Mouse (Mus musculus): ENCODE measurements around the gene Tmf1. TPM values are rescaled to one million over a fixed set of nuclear protein-coding genes. Genes with fewer than 3 reads are reported as not detected.

The Tmf1 gene
- polyA plus RNA-seq, 1 experiment from 2014 or later = 30.5 TPM

DNA sequence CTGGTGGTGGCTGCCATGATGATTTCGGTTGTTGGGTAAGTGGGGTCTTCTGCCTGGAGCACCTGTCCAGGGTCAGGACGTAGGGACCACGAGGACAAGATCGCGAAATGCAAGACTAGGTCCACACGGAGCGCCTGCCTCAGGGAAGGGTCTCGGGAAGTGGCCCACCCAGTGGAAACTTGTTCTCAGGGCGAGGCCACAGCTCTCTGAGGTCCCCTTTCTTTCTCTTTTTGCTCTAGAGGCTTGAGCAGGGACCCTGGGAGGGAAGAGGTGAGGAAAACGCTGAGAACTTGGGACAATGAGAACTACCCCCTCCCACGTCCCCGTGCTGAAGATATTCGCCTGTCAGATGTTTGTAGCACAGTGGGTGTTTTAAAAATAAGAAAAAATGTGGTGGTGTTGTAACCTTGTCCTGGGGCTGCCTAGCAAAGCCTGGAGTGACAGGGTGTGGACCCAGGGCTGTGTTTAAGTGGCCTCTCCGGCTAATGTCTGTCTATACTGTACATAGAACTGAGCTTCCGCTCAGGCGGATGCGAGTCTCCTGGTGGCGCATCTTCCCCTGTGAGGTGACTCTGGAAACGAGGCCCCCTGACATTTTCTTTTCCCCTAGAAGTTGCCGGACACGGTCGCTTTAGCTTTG lies 32.2 kb upstream of the Tmf1 start:
- Histone ChIP-seq H3K36me3 (replicated peaks) (no peaks in the 10 kb centered on the region; the same call in 1 of the 2 replicates), H3K27me3 (no peaks in the 10 kb centered on the region), H3K27ac (0 out of 2 replicates have a peak overlapping the region, but pooled peaks have one; percentile 0), H3K9ac (peak overlapping the region; percentile 64), H3K4me3 (replicated peaks) (peak overlapping the region; percentile 64), H3K4me1 (peaks cover 12% of the 10 kb centered on the region), H3K9me3 (0 out of 2 replicates have a peak, but pooled peaks cover 8% of the 10 kb centered on the region), H3K4me2 (peak overlapping the region; percentile 84)
- WGBS = 3% methylated on average over 22 of the region's 22 CpGs
- peak; percentile 69 for ATAC-seq (ENCODE audit: low FRiP score)

DNA sequence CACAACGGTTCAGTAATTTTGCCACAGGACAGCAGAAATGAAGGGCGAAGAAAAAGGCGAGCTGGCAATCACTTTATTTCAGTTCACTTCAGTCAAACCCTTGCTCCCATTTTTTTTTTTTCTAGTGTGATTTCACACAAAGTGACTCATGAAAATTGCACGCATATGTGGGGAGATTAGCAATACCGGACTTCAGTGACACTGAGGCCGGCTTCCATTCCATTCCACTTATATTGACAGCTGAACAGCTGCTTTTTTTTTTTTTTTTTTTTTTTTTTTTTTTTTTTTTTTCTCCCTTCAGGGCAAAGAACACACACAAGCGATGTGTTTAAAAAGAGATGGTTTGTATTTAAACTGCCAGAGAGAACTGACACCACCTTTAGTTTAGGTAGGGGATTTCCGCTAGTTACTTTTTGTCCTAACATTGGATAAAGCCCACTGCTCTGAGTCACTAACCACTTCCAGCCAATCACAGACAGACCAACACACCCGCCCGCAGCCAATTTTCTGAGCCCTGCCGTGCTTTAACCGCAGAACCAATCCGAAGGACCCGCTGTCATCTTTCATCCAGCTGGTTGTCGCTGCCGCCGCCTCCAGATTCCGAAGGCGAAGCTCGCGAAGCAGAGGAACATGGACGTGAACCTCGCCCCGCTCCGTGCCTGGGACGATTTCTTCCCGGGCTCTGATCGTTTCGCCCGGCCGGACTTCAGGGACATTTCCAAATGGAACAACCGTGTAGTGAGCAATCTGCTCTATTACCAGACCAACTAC lies 31.5 kb upstream of the Tmf1 start, which contains the start of gene Arl6ip5:
Arl6ip5 (plus strand) TSS at position 499 of the 771 bp plus-strand sequence.
- 8% methylated on average over 32 of the region's 32 CpGs for WGBS
- Histone ChIP-seq H3K36me3 (replicated peaks) (no peaks in the 10 kb centered on the region; the same call in 1 of the 2 replicates), H3K4me2 (peak within 1 kb of the TSS; percentile 84), H3K9me3 (0 out of 2 replicates have a peak, but pooled peaks cover 7% of the 10 kb centered on the region), H3K9ac (peak within 1 kb of the TSS; percentile 64), H3K4me1 (peaks cover 12% of the 10 kb centered on the region), H3K27me3 (no peaks in the 10 kb centered on the region), H3K4me3 (replicated peaks) (peak within 1 kb of the TSS; percentile 64), H3K27ac (0 out of 2 replicates have a peak within 1 kb of the TSS, but pooled peaks have one; percentile 0)
- peak; percentile 76 for ATAC-seq (ENCODE audit: low FRiP score)

DNA sequence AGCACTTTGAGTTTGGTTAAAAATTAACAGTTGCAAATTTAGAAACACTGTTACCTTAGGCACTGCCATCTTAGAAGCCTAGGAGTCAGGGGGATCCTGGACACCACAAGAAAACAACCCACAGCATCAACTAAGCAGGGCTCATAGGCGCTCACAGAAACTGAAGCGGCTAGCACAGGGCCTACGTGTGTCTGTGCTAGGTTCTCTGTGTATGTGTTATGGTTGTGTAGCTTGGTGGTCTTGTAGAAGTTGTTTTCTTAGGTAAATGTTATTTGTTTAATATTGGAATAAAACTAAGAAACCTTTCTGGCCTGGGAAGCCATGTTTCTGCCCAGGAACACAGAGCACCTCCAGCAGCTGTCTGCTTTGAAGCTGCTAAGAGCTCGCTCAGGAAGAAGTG lies 30.8 kb upstream of the Tmf1 start:
- no peak overlapping the region for H3K4me2 ChIP-seq
- H3K4me1 ChIP-seq = peaks cover 12% of the 10 kb centered on the region
- no peaks in the 10 kb centered on the region; the same call in 1 of the 2 replicates for H3K36me3 ChIP-seq (replicated peaks)
- no peaks in the 10 kb centered on the region for H3K27me3 ChIP-seq
- no peak overlapping the region for H3K4me3 ChIP-seq (replicated peaks)
- no peak overlapping the region for H3K9ac ChIP-seq
- 82% methylated on average over 4 of the region's 4 CpGs for WGBS
- 0 out of 2 replicates have a peak, but pooled peaks cover under 1% of the 10 kb centered on the region for H3K9me3 ChIP-seq
- H3K27ac ChIP-seq = no peak overlapping the region
- no peak for ATAC-seq (ENCODE audit: low FRiP score)

DNA sequence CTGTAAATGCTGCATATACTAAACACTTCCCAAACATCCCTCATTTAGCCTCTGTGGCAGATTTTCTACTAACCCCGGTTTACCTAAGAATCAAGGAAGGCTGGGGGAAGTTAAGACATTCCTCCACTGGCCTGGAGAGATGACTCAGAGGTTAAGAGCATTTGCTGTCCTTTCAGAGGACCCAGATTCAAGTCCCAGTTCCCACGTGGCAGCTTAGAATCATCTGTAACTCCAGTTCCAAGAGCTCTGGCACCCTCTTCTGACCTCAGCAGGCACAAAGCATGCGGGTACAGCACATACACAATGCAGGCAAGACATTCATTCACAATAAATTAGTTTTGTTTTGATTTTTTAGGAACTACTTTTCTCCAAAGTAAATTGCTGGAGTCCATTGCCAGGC lies 30.3 kb upstream of the Tmf1 start:
- H3K4me1 ChIP-seq = peaks cover 17% of the 10 kb centered on the region
- H3K4me2 ChIP-seq = no peak overlapping the region
- H3K27ac ChIP-seq = no peak overlapping the region
- ATAC-seq (ENCODE audit: low FRiP score) = no peak
- 41% methylated on average over 3 of the region's 3 CpGs for WGBS
- no peak overlapping the region for H3K9ac ChIP-seq
- H3K36me3 ChIP-seq (replicated peaks) = no peaks in the 10 kb centered on the region
- H3K9me3 ChIP-seq = no peaks in the 10 kb centered on the region
- H3K4me3 ChIP-seq (replicated peaks) = no peak overlapping the region
- no peaks in the 10 kb centered on the region for H3K27me3 ChIP-seq

DNA sequence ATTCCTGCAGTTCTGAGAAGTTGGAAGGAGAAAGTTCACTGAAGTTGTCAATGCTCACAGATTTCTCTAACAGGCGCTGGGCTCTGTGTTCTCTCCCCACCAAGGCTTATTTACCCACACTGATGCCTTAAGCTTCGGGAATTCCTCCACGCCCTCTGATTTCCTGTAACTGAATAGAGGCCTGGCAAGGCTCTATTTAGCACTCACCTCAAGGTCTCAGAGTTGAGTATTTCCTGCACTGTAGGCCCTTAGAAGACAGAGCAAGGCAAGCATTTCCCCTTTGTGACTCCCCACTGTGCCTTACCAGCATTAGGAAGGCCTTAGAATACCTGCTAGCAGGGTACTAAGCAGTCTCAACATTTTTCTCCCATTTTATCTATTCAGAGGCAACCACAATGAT lies 29.5 kb upstream of the Tmf1 start:
- Histone ChIP-seq H3K4me2 (no peak overlapping the region), H3K27me3 (no peaks in the 10 kb centered on the region), H3K9ac (no peak overlapping the region), H3K36me3 (replicated peaks) (no peaks in the 10 kb centered on the region), H3K4me1 (peaks cover 21% of the 10 kb centered on the region), H3K9me3 (no peaks in the 10 kb centered on the region), H3K27ac (no peak overlapping the region), H3K4me3 (replicated peaks) (no peak overlapping the region)
- no peak for ATAC-seq (ENCODE audit: low FRiP score)
- 15% methylated on average over 3 of the region's 3 CpGs for WGBS

DNA sequence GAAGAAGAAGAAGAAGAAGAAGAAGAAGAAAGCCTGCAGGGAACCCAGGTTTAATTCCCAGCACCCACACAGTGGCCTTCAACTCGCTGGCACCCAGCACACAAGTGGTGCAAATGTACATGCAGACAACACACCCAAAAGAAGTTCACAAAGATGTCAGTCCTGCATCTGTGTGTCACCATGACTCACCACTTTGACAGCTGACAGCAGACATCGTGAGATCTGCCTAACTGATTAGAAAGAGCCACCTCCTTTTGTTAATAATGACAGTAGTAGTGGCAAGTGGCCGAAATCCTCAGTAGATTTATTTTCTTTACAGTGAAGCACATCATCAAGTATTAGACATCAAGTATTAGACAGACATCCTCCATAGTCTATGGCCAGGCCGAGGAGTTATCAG lies 28.2 kb upstream of the Tmf1 start:
- ATAC-seq (ENCODE audit: low FRiP score) = no peak
- H3K36me3 ChIP-seq (replicated peaks) = no peaks in the 10 kb centered on the region
- no peaks in the 10 kb centered on the region for H3K27me3 ChIP-seq
- peaks cover 19% of the 10 kb centered on the region for H3K4me1 ChIP-seq
- H3K27ac ChIP-seq = no peak overlapping the region
- no peak overlapping the region for H3K4me2 ChIP-seq
- H3K4me3 ChIP-seq (replicated peaks) = no peak overlapping the region
- no peak overlapping the region for H3K9ac ChIP-seq
- 81% methylated on average over 4 of the region's 4 CpGs for WGBS
- no peaks in the 10 kb centered on the region for H3K9me3 ChIP-seq

DNA sequence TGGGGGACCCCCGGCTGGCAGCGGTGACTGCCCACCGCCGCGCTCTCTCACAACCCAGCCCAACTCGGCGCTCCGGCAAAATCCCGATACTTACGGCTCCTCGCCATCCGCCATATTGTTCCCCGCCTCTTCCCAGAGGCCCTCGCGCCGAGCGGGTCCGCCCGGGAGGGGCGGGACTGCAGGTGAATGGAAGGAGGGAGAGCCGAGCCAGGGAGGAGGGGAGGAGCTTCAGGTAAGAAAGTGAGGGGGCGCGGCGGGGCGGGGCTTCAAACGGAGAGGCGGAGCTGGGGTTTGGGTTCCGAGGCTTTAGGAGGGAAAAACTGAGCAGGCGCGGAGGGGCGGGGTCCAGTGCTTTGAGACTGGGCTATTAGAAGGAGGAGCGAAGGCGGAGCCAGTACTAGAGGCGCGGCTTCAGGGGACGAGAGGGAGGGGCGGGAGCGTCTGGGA lies 26.5 kb upstream of the Tmf1 start, which contains the start of gene Uba3:
Uba3 (minus strand) TSS at position 209 of the 447 bp plus-strand sequence.
- H3K9me3 ChIP-seq = no peaks in the 10 kb centered on the region
- H3K4me2 ChIP-seq = peak within 1 kb of the TSS; percentile 63
- peaks cover 6% of the 10 kb centered on the region; the same call in 1 of the 2 replicates for H3K36me3 ChIP-seq (replicated peaks)
- peak within 1 kb of the TSS; percentile 92 for H3K27ac ChIP-seq
- H3K27me3 ChIP-seq = no peaks in the 10 kb centered on the region
- ATAC-seq (ENCODE audit: low FRiP score) = peak; percentile 96
- under 1% methylated on average over 31 of the region's 38 CpGs for WGBS
- H3K4me1 ChIP-seq = peaks cover 12% of the 10 kb centered on the region
- H3K4me3 ChIP-seq (replicated peaks) = peak within 1 kb of the TSS; percentile 74
- H3K9ac ChIP-seq = peak within 1 kb of the TSS; percentile 90

DNA sequence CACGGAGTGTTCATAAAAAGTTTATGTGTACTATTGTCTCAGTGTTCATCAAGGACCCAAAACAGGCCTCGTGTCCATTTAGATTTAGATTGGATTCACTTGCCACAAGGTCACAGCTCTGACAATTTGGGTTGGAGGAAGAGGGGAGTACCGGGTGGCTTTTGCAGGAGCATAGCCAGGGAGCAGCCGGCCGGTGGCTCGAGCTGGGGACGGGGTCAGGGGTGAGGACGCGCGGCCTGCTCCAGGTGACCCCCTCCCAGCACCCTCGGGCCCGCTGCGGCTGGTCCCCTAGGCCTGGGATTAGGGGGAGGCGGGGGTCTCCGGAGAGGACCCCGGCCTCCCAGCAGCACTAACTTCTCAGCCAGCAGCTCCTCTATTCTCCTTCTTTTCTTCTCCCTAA lies 26.0 kb upstream of the Tmf1 start:
- peaks cover 6% of the 10 kb centered on the region; the same call in 1 of the 2 replicates for H3K36me3 ChIP-seq (replicated peaks)
- H3K4me2 ChIP-seq = peak overlapping the region; percentile 63
- peak overlapping the region; percentile 74 for H3K4me3 ChIP-seq (replicated peaks)
- H3K27me3 ChIP-seq = no peaks in the 10 kb centered on the region
- H3K9me3 ChIP-seq = no peaks in the 10 kb centered on the region
- peak overlapping the region; percentile 90 for H3K9ac ChIP-seq
- ATAC-seq (ENCODE audit: low FRiP score) = peak; percentile 63
- H3K27ac ChIP-seq = peak overlapping the region; percentile 92
- under 1% methylated on average over 16 of the region's 16 CpGs for WGBS
- peaks cover 12% of the 10 kb centered on the region for H3K4me1 ChIP-seq

DNA sequence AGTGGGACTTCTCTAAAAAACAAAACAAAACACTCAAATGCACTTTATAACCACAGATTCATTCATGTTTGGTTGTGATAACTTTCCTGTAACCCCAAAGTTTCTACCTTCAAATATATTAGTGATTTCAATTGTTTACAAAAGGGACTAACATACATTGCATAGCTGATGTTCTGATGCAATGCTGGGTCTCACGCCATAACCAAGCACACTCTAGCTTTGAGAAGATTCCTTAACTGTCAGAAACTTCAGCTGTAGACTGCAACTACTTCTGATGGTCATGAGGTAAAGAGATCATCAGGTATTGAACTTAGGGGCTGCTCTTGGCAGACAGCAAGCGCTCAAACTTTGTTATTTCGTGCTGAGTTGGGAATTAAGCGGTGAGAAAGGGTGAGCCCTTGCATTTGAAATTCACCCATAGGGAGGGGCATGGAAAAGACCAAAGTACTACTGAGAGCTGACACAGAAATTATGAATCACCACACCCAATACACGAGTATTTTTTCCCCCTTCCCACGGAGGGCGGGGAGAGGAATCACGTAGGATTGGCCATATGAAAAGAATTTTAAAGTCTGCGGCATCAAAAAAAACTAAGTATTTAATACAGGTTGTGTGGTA lies 25.4 kb upstream of the Tmf1 start:
- Histone ChIP-seq H3K36me3 (replicated peaks) (peaks cover 6% of the 10 kb centered on the region; the same call in 1 of the 2 replicates), H3K9ac (peak overlapping the region; percentile 90), H3K9me3 (no peaks in the 10 kb centered on the region), H3K4me3 (replicated peaks) (peak overlapping the region; percentile 74), H3K4me2 (peak overlapping the region; percentile 63), H3K27me3 (no peaks in the 10 kb centered on the region), H3K4me1 (peaks cover 12% of the 10 kb centered on the region), H3K27ac (no peak overlapping the region)
- WGBS = 19% methylated on average over 9 of the region's 9 CpGs
- no peak for ATAC-seq (ENCODE audit: low FRiP score)

DNA sequence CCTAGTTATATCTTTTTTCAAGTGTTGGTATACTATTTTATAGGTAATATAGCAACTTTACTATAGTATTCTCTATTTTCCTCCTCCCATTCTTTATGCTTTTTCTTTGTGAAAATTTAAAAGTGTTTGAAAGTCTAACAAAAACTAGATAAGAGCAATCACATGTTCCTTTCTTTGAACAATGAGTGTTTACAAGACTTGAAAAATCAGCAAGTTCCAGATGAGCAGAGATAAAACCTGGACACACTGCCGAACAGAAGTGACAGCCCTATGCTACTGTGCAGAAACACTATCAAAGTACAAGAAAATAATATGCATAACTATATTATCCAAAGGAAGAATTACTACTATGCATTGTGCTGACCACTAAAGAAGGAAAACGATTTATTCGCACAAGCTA lies 23.6 kb upstream of the Tmf1 start:
- Histone ChIP-seq H3K27ac (no peak overlapping the region), H3K9me3 (no peaks in the 10 kb centered on the region), H3K27me3 (no peaks in the 10 kb centered on the region), H3K4me1 (peaks cover 12% of the 10 kb centered on the region), H3K4me2 (no peak overlapping the region), H3K9ac (no peak overlapping the region), H3K4me3 (replicated peaks) (no peak overlapping the region), H3K36me3 (replicated peaks) (peaks cover 15% of the 10 kb centered on the region)
- 95% methylated on average over 3 of the region's 3 CpGs for WGBS
- no peak for ATAC-seq (ENCODE audit: low FRiP score)

DNA sequence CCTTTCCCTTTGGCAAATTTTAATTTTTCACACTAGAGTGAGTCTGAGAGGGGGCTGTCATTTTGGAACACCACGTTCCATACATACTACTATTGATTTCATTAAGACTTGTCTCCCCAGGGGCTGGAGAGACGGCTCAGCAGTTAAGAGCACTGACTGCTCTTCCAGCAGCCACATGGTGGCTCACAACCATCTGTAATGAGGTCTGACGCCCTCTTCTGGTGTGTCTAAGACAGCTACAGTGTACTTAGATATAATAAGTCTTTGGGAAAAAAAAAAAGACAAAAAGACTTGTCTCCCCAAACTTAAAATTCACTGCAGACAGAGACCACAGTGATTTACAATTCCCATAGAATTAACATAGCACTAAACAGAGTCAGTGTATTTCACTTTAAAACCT lies 21.5 kb upstream of the Tmf1 start:
- H3K27me3 ChIP-seq = no peaks in the 10 kb centered on the region
- no peak overlapping the region for H3K27ac ChIP-seq
- ATAC-seq (ENCODE audit: low FRiP score) = no peak
- no peaks in the 10 kb centered on the region for H3K9me3 ChIP-seq
- peaks cover 12% of the 10 kb centered on the region for H3K4me1 ChIP-seq
- no peak overlapping the region for H3K9ac ChIP-seq
- no peak overlapping the region for H3K4me3 ChIP-seq (replicated peaks)
- H3K36me3 ChIP-seq (replicated peaks) = peaks cover 35% of the 10 kb centered on the region
- H3K4me2 ChIP-seq = no peak overlapping the region
- WGBS = 56% methylated on average over 3 of the region's 3 CpGs

DNA sequence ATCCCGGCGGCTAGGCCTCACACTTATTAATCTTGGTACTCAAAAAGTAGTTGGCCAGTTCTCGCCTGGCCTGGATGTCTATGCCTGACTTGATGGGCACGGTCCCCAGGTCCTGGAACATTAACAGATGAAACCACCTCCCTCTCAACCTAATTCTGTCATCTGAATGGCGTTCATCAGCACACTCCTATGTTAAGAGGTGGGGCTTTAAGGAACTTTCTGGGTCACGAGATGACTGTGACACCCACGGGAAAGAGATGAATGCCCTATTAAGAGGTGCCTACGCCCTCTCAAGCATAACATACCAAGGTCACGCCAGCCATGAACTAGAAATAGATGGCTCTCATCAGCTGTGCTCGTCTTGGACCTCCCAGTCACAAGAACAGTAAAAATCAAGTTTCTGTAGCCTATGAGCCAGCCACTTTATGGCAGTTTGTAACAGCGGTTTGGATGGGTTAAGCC lies 476 bp upstream of the Tmf1 start:
- 13% methylated on average over 11 of the region's 11 CpGs for WGBS
- H3K9ac ChIP-seq = peak overlapping the region; percentile 84
- ATAC-seq (ENCODE audit: low FRiP score) = no peak; the same call in 1 of the 2 replicates

More for the DNA sequence above, 476 bp upstream of the Tmf1 start:
- Histone ChIP-seq H3K27me3 (no peaks in the 10 kb centered on the region), H3K4me1 (peaks cover 16% of the 10 kb centered on the region), H3K4me2 (peak overlapping the region; percentile 57), H3K9me3 (no peaks in the 10 kb centered on the region), H3K36me3 (replicated peaks) (peaks cover 15% of the 10 kb centered on the region), H3K4me3 (replicated peaks) (peak overlapping the region; percentile 78), H3K27ac (peak overlapping the region; percentile 92)

Data from forebrain, embryonic 12.5 days (tissue).